Mouse (Mus musculus): ENCODE results near the gene Prrt1.
A peak's percentile ranks its signal among the peaks of the same experiment; 100 is the strongest.

Prrt1 gene

DNA sequence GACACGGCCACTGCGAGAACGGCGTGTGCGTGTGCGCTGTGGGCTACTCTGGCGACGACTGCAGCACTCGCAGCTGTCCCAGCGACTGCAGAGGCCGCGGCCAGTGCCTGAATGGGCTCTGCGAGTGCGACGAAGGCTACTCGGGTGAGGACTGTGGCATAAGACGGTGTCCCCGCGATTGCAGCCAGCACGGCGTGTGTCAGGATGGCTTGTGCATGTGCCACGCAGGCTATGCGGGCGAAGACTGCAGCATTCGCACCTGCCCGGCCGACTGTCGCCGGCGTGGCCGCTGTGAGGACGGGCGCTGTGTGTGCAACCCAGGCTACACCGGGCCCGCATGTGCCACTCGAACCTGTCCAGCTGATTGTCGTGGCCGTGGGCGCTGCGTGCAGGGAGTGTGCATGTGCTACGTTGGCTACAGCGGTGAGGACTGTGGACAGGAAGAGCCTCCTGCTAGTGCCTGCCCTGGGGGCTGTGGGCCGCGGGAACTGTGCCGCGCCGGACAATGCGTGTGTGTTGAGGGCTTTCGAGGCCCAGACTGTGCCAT lies 43.0 kb downstream of the Prrt1 start:
- DNase-seq (ENCODE audit: low spot score): no peak

GRCm38 (mm10) chr17:34673139-34673538 lies 43.8 kb downstream of the Prrt1 start:
- no peak for DNase-seq (ENCODE audit: low spot score)

GRCm38 (mm10) chr17:34674524-34675204 lies 45.3 kb downstream of the Prrt1 start:
- DNase-seq (ENCODE audit: low spot score): no peak

DNA sequence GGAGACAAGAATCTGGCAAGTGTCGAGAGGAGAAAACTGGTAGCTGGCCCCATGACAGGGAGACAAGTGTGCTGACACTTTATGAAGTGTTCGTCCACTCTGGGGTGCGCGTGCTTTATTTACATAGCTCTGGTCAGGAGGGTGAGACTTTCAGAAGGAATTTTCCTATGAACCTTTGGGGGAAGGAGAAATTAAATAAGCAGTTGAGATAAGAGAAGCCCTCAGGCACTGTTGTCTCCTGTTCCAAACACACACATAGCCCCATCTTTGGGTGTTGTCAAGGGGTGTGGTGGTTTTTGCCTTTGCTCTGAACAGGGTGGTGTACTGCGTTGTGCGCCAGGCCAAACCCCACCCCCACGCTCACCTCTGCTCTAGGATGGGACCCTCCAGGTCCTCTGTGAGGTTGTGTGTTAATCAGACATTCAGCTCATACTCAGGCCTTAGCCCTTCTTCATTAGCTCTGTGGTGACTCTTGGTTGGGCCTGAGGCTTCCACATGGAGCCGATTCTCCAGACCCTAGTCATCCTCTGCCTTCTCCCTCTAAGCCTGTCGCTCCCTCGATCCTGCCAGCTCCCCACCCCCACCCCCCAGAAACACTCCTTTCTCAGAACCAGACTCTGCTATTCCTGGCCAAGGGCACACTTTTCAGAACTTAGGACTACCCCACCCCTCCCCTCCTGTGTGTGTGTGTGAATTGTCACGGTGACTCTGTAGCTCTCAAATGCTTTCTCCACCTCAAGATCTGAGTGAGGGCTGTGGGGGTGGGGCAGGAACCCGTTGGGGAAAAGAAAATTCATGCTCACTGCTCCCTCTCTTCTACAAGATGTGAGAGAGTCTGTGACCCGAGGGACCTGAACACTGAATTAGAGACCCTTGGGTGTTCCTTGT lies 46.1 kb downstream of the Prrt1 start:
- no peak for DNase-seq (ENCODE audit: low spot score)

- DNase-seq (ENCODE audit: low spot score): no peak
Measured at GRCm38 (mm10) chr17:34676093-34676460, 46.7 kb downstream of the Prrt1 start.

DNA sequence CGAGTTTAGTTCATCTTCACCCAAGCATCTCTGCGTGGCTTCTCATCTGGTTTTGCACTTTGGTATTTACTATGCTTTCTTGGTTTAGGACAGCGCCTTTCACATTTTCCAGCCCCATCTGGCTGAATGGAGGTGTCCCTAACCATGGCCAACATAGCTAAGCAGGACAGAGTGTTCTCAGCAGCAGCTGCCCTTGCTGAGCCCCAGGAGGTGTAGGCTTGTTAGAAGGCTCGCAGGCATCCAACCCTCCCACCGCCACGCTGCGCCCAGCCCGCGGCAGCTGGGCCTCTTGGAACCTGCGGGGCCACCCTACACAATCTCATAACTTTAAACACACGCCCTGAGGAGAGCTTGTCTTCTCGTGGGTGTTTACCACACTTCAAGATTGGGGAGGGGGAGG lies 47.3 kb downstream of the Prrt1 start:
- no peak for DNase-seq (ENCODE audit: low spot score)

GRCm38 (mm10) chr17:34680191-34680590 lies 50.9 kb downstream of the Prrt1 start:
- DNase-seq (ENCODE audit: low spot score): peak; percentile 47

- peak; percentile 45 for DNase-seq (ENCODE audit: low spot score)
Measured at GRCm38 (mm10) chr17:34680621-34681020, 51.3 kb downstream of the Prrt1 start.

DNA sequence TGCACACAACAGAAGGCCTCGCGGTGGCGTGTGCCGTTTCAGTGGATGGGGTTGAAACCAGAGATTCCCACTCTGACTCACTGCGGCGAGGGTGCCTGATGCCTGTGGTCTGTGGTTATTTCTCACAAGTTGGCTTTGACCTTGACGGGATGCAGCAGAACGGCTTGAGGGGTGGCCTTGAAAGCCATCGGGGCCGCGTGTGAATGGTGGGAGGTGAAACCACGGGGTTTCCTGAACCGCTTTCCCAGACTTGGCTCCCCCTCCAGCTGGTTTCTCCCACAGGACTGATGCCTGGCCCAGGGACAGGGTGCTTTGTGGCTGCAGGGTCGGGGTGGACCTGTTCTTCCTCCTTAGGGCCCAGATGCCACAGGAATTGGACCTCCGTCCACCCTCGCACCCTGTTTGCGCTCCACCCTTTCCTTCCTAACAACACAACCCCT lies 51.8 kb downstream of the Prrt1 start:
- DNase-seq (ENCODE audit: low spot score): peak; percentile 78

- peak; percentile 75 for DNase-seq (ENCODE audit: low spot score)
Measured at GRCm38 (mm10) chr17:34681881-34682536, 52.7 kb downstream of the Prrt1 start.

All from testis, postnatal 10 days (tissue).